Mouse (Mus musculus) adrenal gland, adult (tissue): ENCODE results near the gene BC049352.

Experiments used
- DNase-seq, 2 experiments: peaks; one replicate each; pipeline ENCODE4 v3.0.0; 2022 to 2023; ENCODE audit warnings: low spot score in 1 of 2; ENCODE audit not compliant: inconsistent age in 2 of 2

BC049352 gene

DNA sequence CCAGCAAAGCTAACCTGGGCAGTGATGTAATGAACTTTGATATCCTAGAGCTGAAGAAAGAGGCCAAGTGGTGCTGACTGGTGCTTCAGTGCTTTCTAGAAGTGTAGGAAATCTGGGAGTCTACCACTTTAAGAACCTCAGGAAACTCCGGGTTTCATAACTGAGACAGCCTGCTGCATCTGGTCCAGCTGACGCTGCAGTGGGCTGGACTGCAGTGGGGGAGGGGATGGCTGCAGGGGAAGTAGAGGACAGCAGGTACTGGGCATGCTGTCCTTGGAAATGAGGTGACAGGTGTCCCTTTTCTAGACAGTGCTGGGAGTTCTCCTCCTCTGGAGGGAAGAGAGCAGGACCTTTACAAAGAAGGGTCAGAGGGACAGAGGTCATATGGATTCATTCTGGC is at the start of gene BC049352:
BC049352 (plus strand) TSS at position 238 of the 400 bp plus-strand sequence.
- DNase-seq, result peak; percentile 21 to 48

DNA sequence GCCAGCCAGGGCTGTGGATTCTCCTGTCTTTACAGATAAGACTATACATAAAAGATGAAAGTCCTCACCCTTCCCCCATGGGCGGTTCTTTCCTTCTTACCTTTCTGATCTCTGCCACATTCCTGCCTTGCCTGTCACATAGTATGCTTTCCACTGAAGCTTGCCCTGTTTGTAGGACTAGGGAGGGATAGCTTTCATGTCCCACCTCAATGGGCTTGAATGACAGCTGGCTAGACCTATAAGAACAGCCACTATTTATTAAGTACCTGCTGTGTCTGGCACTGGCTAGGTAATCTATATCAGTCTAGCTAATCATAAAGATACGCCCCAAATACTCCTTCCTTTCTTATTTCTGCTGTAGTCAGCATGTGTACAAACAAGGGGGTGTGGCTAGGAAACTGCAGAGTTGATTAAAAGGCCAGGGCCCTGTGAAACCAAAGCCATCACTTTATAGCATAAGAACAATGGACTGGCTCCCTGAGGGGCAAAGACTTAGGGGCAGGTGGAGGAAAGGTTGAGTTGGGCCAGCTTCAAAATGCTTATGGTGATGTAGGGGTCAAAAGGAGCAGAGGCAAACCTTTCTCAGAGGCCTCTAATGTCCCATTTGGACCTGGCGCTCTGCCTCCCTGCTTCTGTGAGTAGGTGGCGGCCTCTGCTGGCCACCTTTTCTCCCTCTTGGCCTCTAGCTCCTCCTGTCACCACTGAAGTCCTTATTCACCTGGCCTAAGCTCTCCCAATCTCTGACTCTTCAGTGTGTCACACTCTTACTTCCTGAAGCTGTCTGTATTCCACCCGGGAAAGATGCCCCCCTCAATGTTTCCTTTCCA is 48.1 kb upstream of the BC049352 start:
- peak; percentile 51 to 78 for DNase-seq

DNA sequence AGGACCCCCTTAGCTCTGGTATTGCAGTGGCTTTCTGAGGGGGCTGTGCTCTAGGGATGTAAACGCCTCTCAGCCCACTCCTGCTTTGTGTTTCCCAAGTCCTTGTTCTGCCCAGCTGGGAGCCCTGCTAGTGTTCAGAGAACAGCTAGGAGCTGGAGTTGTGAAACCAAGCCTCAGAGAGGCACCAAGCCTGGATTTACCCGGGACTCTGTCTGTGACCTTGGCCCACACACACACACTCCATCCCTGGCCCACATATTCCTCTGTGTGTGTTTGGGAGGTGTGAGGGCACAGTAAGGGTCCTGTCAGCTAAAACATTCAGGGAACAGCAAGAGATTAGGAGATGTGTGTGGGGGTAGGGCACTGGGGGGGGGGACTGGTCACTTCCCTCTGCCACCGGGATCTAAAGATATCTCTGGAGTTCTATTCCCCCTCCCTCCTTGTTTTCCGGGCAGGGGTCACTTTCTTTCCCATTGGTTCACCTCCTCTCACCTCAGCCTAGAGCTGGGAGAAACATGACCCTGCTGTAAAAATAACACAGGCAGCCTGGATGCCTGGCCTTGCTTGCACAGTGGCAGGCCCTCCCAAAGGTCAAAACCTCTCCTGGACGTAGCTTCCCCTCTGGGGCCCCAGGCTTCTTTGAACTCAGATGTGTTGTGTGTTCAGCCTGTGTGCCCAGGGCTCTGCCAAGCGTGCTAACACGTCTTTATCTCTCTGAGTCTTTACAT is 45.2 kb upstream of the BC049352 start:
- peak in 1 of 2 experiments; percentile 33 for DNase-seq

DNA sequence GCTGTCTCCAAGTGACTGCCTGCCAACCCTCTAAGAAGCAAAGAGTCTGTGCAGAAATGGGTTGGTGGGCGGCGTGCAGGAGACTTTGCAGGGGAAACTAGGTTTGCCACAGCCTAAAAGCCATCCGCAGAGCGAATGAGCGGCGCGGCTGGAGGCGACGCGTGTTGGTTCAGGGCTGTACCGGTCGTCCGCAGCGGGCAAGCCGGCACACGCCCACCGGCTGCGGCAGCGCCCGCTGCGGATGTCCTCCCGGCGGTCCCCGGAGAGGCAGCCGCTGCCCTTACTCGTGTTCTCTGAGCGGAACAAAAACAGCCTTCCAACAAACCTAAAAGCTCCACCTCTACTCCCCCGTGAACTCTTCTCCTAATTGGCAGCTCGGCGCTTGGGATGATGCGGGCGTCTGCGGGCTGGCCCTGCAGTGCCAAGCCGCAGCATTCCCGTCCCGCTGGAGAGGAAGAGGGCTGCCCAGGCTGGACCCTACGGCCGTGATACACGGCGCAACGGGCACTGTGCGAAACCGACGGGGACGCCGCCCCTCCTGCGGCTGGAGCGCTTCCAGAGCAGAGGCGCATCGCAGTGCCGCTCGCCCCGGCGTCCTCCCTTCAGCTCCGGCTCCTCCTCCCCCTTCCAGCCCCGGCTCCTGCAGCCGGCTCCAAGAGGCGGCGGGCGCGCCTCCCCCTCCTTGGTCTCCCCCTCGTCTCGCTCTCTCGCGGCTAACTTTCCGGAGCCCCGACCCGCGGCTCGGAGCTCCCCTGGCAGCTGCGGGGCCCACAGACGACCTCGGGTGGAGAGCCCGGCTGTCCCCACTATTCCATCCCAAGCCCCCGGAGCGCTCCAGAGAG is 43.4 kb upstream of the BC049352 start, which contains the start of gene Scn4b:
Scn4b (plus strand) TSS at position 205 of the 842 bp plus-strand sequence.
- peak in 1 of 2 experiments; percentile 68 for DNase-seq

DNA sequence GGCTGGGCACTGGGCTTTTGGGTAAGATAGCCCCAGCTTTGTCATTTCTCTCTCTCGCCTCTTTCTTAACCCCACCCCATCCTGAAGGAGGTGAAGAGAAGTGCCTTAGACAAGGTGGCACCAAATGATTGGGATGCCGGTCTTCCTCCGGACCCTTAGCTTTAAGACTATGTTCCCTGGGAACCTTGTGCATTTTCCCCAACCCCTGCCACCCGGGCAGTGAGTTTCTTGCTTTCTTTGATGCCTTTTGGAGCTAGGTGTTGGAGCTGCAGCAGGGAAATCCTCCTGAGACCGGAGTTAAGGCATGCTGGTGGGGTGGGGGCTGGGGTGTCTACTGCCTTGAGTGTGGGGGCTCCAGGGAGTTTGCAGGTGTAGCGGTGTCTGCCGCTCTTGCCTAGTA is 42.7 kb upstream of the BC049352 start:
- no peak for DNase-seq

GRCm38 (mm10) chr9:45140945-45141344 is 40.9 kb upstream of the BC049352 start:
- DNase-seq, result no peak

GRCm38 (mm10) chr9:45142686-45143085 is 39.1 kb upstream of the BC049352 start:
- no peak for DNase-seq

- no peak for DNase-seq
Observed at GRCm38 (mm10) chr9:45145533-45146266, 36.1 kb upstream of the BC049352 start.

DNA sequence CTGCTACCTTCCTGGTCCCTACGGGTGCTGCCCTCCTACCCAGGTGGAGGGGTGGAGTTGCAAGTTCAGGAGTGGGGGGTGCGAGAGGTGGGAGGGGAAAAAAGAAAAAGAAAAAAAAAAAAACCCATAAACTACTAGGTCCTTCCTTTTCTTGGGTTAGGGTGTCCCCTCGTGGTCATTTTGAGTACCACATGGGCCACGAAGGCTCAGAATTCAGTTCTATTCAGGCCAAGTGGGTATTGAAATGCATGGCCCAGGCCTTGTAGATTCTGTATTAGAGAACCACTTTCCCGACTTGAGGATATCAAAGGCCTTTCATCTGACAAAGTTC is 35.6 kb upstream of the BC049352 start:
- DNase-seq, result peak; percentile 50 to 89

- no peak for DNase-seq
Observed at GRCm38 (mm10) chr9:45150933-45151332, 30.9 kb upstream of the BC049352 start.

DNA sequence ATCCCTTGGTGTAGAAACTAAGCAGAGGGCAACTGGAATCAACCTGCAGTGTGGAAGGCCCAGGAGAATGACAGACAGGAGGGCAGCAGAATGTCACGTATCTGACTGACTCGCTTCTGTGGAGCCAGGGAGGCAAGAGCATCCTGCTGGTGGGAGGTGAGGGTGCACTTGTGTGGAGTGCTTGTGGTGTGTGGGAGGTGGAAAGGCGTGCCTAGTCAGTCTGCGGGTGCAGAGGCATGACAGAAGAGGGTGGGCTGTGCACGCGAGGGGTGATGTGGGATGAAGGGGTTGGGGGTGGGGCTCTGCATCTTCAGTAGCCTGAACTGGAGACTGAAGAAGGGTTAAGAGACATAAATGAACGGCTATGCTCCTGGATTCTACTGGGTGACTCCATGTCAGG is 28.4 kb upstream of the BC049352 start:
- DNase-seq, result no peak

GRCm38 (mm10) chr9:45167903-45168302 is 13.9 kb upstream of the BC049352 start:
- no peak for DNase-seq

GRCm38 (mm10) chr9:45170150-45170549 is 11.7 kb upstream of the BC049352 start:
- no peak for DNase-seq

DNA sequence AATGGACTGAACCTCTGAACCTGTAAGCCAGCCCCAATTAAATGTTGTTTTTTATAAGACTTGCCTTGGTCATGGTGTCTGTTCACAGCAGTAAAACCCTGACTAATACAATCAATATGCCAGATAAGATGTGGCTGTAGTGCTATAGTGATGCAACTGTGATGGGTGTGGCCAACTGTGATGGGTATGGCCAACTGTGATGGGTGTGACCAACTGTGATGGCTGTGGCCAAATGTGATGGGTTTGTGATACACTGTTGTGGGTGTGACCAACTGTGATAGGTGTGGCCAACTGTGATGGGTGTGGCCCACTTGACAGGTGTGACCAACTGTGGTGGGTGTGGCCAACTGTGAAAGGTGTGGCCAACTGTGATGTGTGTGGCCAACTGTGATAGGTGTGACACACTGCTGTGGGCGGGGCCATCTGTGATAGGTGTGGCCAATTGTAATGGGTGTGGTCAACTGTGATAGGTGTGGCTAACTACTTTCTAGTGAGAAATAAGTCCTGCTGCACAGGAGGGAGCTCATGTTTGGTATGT is 10.7 kb upstream of the BC049352 start:
- no peak for DNase-seq

DNA sequence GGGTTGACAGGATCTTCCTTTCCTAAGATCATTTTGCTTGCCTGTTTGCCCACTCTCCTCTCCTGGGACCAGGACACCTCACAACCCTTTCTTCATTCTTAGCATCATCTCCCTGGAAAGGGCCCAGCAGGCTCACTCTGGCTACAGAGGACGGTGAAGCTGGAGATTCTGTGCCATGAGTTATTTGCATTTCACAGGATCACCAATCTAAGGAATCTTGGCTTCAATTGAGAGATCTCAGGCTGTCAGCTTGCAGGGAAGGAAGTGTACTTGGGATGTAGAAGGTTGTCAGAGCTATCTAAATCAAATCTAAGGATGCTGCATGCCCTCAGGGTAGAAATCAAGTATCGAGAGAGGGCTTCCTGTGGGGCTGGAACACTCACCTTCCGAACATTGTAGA is 8.3 kb upstream of the BC049352 start:
- no peak for DNase-seq

- DNase-seq, result no peak
Observed at GRCm38 (mm10) chr9:45179282-45179681, 2.5 kb upstream of the BC049352 start.

DNA sequence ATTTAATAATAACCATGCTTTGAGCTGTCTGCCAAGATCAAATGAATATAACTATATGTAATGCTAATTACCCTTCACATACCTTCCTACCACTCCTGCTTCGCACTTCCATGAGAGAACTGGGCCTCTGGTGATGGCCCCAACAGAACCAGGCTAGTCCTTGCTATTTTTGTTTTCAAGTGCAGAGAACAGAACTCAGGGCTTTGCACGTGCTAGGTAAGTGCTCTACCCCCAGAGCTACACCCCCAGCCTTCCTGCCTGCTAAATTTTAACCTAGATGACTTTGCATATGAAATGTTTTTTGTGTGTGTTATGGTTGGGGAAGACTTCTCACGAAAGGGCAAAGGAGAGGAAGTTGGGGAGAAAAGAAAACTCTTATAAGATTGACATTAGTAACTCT is 714 bp downstream of the BC049352 start:
- DNase-seq, result no peak

DNA sequence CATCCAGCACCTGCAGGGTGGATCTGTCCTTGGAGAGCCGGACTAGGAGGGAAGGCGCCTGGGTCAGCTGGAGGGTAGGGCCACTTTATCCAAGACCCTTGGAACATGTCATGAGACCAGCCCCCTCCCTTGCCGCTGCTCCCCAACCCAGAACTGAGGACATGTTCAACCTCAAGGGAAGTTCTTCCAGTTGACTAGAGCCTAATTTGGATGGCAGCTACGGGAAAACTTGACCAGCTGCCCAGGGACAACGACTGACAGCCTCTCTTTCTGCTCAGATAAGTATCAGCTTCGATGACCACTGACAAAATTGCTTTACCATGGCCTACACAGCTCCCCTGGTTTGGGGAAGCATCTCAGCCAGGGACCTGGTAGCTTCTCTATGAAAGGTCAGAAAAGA is 1.5 kb downstream of the BC049352 start:
- no peak for DNase-seq

GRCm38 (mm10) chr9:45185250-45185649 is 3.4 kb downstream of the BC049352 start:
- no peak for DNase-seq
